Mouse (Mus musculus) hindbrain, embryonic 12.5 days (tissue): ENCODE measurements around the gene Btnl9. TPM values are rescaled to one million over a fixed set of nuclear protein-coding genes. Genes with fewer than 3 reads are reported as not detected.
"Not testable (repeated sequence)": the region's sequence is repeated elsewhere in the genome, so short reads cannot be mapped to it uniquely, and the experiment has no call there.

Source experiments
- ATAC-seq: fragments of 200-750 bp; cut with Nextera tagmentation; 2 replicates; pipeline ENCODE4 v1.8.0; 2017; ENCODE audit warnings: moderate TSS enrichment; ENCODE audit not compliant: low FRiP score
- H3K27ac ChIP-seq: fragments of 300-500 bp; sonication (generic); 2 replicates; pipeline ENCODE4 v1.5.1; 2016; ENCODE audit warnings: mild to moderate bottlenecking
- H3K27me3 ChIP-seq: fragments of 300-500 bp; sonication (generic); 2 replicates; pipeline ENCODE4 v1.6.1; 2016; ENCODE audit warnings: mild to moderate bottlenecking
- H3K36me3 ChIP-seq: fragments of 300-500 bp; sonication (generic); 2 replicates; pipeline ENCODE4 v1.6.1; 2016; ENCODE audit warnings: mild to moderate bottlenecking
- H3K4me1 ChIP-seq: fragments of 300-500 bp; sonication (generic); 2 replicates; pipeline ENCODE4 v1.6.1; 2016
- H3K4me2 ChIP-seq: fragments of 300-500 bp; sonication (generic); replicated peaks from 2 replicates; pipeline ENCODE4 v1.6.1; 2016; ENCODE audit warnings: mild to moderate bottlenecking
- H3K4me3 ChIP-seq: fragments of 300-500 bp; sonication (generic); 2 replicates; pipeline ENCODE4 v1.5.1; 2016; ENCODE audit warnings: mild to moderate bottlenecking
- H3K9ac ChIP-seq: fragments of 300-500 bp; sonication (generic); 2 replicates; pipeline ENCODE4 v1.6.1; 2016; ENCODE audit warnings: mild to moderate bottlenecking, moderate library complexity
- H3K9me3 ChIP-seq: fragments of 300-500 bp; sonication (generic); replicated peaks from 2 replicates; pipeline ENCODE4 v1.6.1; 2016; ENCODE audit warnings: mild to moderate bottlenecking
- WGBS: fragments of 180-500 bp; shearing (Covaris S2); methylation state at CpG from one replicate; pipeline ENCODE4 v1.1.7; 2016; 5-methylcytosine and 5-hydroxymethylcytosine counted together
- polyA plus RNA-seq: library from polyadenylated mRNA; unstranded; fragments of >200 nt; fragmentation: Nextera tagmentation; extraction: Ambion mirVana; gene quantifications from 2 replicates; pipeline ENCODE4 v1.2.1, GENCODE M21; 2016

Btnl9 gene
- polyA plus RNA-seq, 1 experiment from 2014 or later = 0.22 TPM

DNA sequence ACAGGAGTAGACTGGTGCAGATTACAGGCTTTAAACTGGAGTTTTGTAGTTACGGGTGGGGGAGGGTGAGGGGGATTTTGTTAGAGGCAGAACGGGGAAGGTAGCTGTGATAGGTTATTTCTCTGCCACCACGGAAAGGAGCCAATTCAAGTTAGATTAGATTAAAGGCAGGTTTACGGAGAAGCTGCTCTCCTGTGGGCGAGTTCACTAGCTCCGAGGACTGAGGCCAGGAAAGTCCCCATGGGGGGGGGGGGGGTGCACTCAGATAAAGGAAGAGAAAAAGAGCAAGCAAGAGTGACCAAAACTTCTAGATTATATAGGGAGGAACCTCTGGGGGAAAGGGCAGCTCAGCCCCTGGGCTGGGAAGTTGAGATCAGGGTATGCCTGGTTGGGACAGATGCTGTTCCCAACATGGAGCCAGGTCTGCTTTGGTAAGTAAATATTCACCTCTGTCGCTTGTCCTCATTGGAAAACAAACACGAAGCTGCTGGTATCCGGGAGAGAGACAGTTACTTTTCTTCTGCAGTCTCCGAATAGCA lies 15.6 kb upstream of the Btnl9 start:
- Histone ChIP-seq H3K4me3 (peak overlapping the region; percentile 95), H3K9me3 (no peaks in the 10 kb centered on the region), H3K4me1 (peaks cover 13% of the 10 kb centered on the region), H3K9ac (peak overlapping the region; percentile 98), H3K27ac (peak overlapping the region; percentile 99), H3K4me2 (peak overlapping the region; percentile 78), H3K36me3 (peaks cover 3% of the 10 kb centered on the region; the same call in 1 of the 2 replicates), H3K27me3 (no peaks in the 10 kb centered on the region)
- ATAC-seq = peak; percentile 60
- WGBS = 5% methylated on average over 10 of the region's 10 CpGs

DNA sequence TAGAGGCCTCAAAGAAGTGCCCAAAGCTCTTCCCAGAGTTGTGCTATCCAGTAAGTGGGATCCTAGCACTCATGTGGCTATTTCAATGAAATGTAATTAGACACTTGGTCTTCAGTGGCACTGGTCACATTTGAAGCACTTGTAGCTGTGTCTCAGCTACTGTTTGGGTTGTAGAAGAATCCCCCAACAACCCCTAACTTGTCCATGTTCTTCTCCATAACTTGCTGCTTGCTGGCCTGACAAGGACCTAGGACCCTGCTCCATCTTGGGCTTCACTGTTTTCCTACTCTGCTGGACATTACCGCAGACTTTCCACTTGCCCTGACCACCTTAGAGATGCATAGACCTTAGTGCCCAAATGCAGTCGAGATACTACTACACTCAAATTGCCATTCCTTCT lies 15.1 kb upstream of the Btnl9 start:
- Histone ChIP-seq H3K36me3 (peaks cover 3% of the 10 kb centered on the region; the same call in 1 of the 2 replicates), H3K4me2 (peak overlapping the region; percentile 78), H3K27me3 (no peaks in the 10 kb centered on the region), H3K27ac (no peak overlapping the region; the same call in 1 of the 2 replicates), H3K4me3 (peak overlapping the region; percentile 95), H3K9ac (peak overlapping the region; percentile 98; the same call in 1 of the 2 replicates), H3K9me3 (no peaks in the 10 kb centered on the region), H3K4me1 (peaks cover 13% of the 10 kb centered on the region)
- WGBS = 63% methylated on average over 2 of the region's 2 CpGs
- ATAC-seq = no peak

DNA sequence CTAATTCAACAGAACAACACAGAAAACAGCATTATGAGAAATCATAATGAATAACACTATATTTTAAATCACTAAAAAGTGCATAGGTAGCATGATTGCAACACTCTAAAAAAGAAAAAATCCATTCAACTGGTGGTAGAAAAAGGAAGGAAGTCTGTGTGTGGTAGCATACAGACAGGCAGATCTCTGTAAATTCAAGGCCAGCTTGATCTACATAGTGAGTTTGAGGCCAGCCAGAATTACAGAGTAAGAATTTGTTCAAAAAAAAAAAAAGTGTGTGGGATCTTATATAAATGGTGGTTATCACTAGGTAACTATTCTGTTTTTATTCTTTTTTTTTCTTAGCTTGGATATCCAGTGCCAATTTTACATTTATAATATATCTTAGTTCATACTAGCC lies 14.2 kb upstream of the Btnl9 start:
- Histone ChIP-seq H3K4me1 (peaks cover 13% of the 10 kb centered on the region), H3K36me3 (no peaks in the 10 kb centered on the region), H3K9ac (no peak overlapping the region), H3K4me2 (no peak overlapping the region), H3K9me3 (no peaks in the 10 kb centered on the region), H3K27ac (no peak overlapping the region), H3K4me3 (no peak overlapping the region), H3K27me3 (no peaks in the 10 kb centered on the region)
- ATAC-seq = no peak

DNA sequence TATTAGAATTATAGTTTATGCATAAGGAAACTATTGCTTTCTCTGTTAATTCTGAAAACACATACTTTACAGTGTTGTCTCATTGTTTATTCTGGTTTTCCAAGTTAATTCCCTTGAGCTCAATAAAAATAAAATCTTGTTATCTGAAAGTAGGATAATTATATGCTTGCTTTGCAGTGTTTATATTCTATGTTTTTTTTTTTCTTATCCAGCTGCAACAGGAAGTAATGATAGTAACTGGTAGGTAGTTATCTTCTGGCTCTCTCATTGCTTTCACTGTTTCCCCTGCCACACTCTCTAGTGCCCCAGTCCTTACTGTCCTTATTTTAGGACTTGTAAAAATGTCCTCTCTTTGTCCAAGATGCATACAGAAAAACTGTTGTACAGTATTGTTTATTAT lies 13.7 kb upstream of the Btnl9 start:
- Histone ChIP-seq H3K4me3 (no peak overlapping the region), H3K27me3 (no peaks in the 10 kb centered on the region)

DNA sequence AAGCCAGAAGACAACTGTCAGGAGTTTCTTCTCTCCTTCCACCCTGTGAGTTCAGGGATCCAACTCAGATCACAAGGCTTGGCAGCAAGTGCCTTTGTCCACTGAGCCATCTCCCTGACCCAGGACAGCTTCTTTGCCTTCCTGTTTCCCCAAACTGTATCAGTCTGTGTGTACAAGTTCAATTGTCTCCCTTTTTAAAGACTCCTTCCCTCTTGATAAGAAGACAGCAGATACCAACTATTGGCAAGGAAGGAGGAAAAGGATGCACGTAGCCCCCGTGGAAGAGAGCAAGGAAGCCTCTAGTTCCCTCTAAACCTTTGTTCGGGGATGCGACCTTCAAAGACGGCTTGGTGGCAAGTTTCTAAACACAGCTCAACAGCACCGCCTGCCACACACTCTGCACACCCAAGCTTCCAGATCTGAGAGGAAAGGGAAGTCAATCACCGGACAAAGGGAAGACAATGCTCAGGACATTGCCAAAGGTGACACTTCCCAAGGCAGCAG lies 8.9 kb upstream of the Btnl9 start:
- ATAC-seq = no peak
- WGBS = 85% methylated on average over 7 of the region's 7 CpGs
- Histone ChIP-seq H3K4me1 (no peaks in the 10 kb centered on the region), H3K27ac (no peak overlapping the region), H3K4me3 (no peak overlapping the region), H3K9me3 (no peaks in the 10 kb centered on the region), H3K9ac (no peak overlapping the region), H3K4me2 (no peak overlapping the region), H3K27me3 (no peaks in the 10 kb centered on the region), H3K36me3 (no peaks in the 10 kb centered on the region)

More for the DNA sequence above, 13.7 kb upstream of the Btnl9 start:
- no peak overlapping the region for H3K4me2 ChIP-seq
- no peak overlapping the region for H3K27ac ChIP-seq
- no peaks in the 10 kb centered on the region for H3K36me3 ChIP-seq
- no peak for ATAC-seq
- no peak overlapping the region for H3K9ac ChIP-seq
- H3K9me3 ChIP-seq = no peaks in the 10 kb centered on the region
- H3K4me1 ChIP-seq = peaks cover 13% of the 10 kb centered on the region

DNA sequence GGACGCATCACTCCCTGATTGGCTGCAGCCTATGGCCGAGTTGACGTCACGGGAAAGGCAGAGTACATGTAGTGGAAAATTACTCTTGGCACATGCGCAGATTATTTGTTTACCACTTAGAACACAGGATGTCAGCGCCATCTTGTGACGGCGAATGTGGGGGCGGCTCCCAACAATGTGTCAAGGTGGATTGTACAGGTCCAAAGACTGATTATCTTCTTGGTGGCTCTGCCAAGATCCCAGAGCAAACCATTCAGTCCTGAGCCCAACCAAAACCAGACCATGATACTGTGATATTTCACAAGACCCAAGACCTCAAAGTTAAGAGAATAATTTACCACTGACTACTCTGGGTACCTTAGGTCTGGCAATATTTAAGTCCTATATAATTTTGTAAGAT lies 7.8 kb upstream of the Btnl9 start:
- ATAC-seq, H3K9me3 ChIP-seq, H3K36me3 ChIP-seq, H3K4me3 ChIP-seq, H3K9ac ChIP-seq, H3K27me3 ChIP-seq, H3K4me2 ChIP-seq, H3K27ac ChIP-seq, H3K4me1 ChIP-seq: not testable (repeated sequence)
- WGBS = 95% methylated on average over 9 of the region's 9 CpGs

DNA sequence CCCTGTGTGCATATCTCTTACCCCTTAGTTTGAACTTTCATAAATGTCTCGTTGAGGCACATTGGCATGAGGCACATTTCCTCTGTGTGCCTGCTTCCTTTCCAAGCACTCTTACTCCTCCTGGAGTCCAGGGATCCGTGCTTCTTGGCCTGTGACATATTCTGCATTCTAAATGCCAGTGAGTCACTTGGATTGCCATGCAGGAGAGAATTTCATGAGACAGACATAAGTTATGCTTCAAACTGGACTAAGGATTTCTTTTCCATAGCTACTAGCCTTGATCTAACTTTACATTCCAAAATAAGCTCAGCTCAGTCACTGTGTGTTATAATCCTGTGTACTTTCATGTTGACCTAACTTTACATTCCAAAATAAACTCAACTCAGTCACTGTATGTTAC lies 4.1 kb upstream of the Btnl9 start:
- no peaks in the 10 kb centered on the region for H3K27me3 ChIP-seq
- no peak overlapping the region for H3K4me2 ChIP-seq
- no peaks in the 10 kb centered on the region for H3K4me1 ChIP-seq
- H3K9me3 ChIP-seq = no peaks in the 10 kb centered on the region
- H3K27ac ChIP-seq = no peak overlapping the region
- WGBS = 70% methylated on average over 2 of the region's 2 CpGs
- no peaks in the 10 kb centered on the region for H3K36me3 ChIP-seq
- no peak overlapping the region for H3K4me3 ChIP-seq
- H3K9ac ChIP-seq = no peak overlapping the region
- no peak for ATAC-seq

DNA sequence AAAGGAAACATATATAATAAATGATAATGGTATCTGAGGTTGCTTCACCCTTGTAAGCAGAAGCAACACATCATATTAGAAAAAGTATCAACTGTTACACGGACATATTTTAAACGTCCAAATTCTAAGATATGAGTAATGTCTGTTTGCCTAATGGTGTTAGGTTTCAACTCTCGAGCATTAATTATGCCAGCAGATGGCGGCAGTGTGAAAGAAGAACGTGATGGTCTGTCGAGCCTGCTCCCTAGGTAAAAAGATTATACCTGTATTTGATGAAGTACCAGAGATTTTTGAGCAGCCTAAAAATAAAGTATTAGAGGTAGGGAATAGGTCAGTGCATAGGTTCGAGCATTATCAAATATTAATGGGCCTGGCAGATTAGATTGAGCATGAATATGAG lies 2.8 kb upstream of the Btnl9 start:
- H3K9me3 ChIP-seq = no peaks in the 10 kb centered on the region
- H3K9ac ChIP-seq = no peak overlapping the region
- no peaks in the 10 kb centered on the region for H3K36me3 ChIP-seq
- 6% methylated on average over 7 of the region's 7 CpGs for WGBS
- H3K27ac ChIP-seq = no peak overlapping the region
- H3K4me1 ChIP-seq = no peaks in the 10 kb centered on the region
- no peak for ATAC-seq
- no peaks in the 10 kb centered on the region for H3K27me3 ChIP-seq
- no peak overlapping the region for H3K4me2 ChIP-seq
- H3K4me3 ChIP-seq = no peak overlapping the region

DNA sequence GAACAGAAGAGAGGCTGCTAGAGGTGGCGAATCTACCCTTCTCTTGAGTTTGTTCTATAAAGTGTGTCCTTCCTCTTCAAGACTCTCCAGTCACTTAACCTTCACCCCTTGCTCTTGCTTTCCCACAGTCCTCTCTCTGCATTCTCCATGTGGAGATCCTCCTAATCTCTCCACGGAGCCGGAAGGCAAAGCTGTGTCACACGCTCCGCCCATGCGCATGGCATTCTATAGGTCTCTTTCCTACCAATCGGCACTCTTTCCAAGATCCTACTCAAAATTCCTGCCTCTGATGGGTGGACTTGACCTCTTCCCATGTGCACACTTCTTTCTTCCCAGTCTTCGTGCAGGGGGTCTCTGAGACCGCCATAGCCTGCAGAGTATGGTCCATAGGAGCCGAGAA lies 742 bp upstream of the Btnl9 start:
- Histone ChIP-seq H3K4me2 (no peak overlapping the region), H3K4me3 (no peak overlapping the region), H3K4me1 (no peaks in the 10 kb centered on the region), H3K27ac (no peak overlapping the region), H3K27me3 (no peaks in the 10 kb centered on the region), H3K9me3 (no peaks in the 10 kb centered on the region), H3K36me3 (no peaks in the 10 kb centered on the region), H3K9ac (no peak overlapping the region)
- 80% methylated on average over 10 of the region's 10 CpGs for WGBS
- ATAC-seq = no peak

DNA sequence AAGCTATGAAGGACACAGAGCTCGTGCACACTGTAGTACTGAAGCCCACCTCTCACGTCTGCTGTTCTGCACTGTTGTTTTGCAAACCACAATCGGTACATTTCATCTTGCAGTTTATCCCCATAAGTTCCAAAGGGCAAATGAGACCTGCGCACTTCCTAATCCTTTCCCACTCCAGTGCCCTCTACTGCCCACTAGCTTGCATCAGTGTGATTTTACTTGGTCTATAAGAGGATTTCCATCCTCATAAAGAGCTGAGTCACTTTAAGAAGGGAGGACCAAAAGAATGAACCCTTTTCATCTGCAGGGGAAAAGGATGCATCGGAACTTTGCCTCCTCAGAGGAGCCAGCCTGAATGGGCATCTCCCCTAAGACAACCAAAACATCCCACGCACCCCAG lies 507 bp downstream of the Btnl9 start:
- no peak overlapping the region for H3K9ac ChIP-seq
- no peak overlapping the region for H3K4me3 ChIP-seq
- H3K36me3 ChIP-seq = no peaks in the 10 kb centered on the region
- 79% methylated on average over 6 of the region's 6 CpGs for WGBS
- H3K4me2 ChIP-seq = no peak overlapping the region
- H3K27ac ChIP-seq = no peak overlapping the region
- no peak for ATAC-seq
- no peaks in the 10 kb centered on the region for H3K9me3 ChIP-seq
- H3K27me3 ChIP-seq = no peaks in the 10 kb centered on the region
- no peaks in the 10 kb centered on the region for H3K4me1 ChIP-seq

DNA sequence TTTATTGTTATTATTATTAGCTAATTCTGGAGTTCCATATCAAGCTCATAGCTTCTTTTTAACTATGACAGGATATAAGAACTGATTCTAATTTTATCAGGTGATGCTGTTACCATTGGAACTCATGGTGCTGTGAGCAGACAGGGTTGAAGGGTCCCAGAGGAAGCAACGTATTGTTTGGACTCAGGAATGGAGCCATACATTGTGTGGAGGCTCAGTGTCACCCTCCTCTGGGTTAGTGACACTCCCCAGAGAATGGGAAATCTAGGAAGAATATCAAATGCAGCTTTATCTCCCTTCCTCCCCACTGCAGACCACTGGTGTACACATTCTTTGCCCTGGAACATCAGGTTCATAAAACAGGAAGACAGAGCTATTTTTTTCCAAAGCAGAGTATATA lies 3.8 kb downstream of the Btnl9 start:
- Histone ChIP-seq H3K9me3 (no peaks in the 10 kb centered on the region), H3K4me2 (no peak overlapping the region), H3K4me1 (no peaks in the 10 kb centered on the region), H3K4me3 (no peak overlapping the region), H3K9ac (no peak overlapping the region), H3K27ac (no peak overlapping the region), H3K36me3 (no peaks in the 10 kb centered on the region), H3K27me3 (no peaks in the 10 kb centered on the region)
- ATAC-seq = no peak
- WGBS = 83% methylated on average over 1 of the region's 1 CpGs

DNA sequence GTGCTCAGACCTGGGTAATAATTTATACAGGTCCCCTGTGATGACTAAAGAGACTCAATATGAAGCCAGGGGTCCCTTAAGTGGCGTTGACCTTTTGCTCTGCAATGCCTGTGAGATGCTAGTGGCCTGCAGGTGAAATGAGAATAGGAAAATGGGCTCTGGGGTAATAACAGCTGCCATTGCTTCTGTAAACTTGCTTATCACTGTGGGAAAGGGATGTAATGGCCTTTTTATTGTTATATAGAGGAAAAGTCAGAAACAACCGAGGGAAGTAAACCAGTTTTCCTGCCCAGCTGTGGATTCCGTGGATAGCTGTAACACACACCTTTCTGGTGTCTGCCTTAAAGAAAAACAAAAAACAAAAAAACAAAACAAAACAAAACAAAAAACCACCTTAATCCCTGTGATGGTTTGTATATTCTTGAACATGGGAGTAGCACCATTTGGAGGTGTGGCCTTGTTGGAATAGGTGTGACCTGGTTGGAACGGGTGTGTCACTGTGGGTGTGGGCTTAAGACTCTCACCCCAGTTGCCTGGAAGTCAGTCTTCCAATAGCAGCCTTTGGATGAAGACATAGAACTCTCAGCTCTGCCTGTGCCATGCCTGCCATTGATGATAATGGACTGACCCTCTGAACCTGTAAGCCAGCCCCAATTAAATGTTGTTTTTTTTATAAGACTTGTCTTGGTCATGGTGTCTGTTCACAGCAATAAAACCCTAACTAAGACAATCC lies 10.7 kb downstream of the Btnl9 start:
- not testable (repeated sequence) for ATAC-seq, H3K4me3 ChIP-seq, H3K36me3 ChIP-seq, H3K4me1 ChIP-seq, H3K9ac ChIP-seq, H3K27me3 ChIP-seq, H3K9me3 ChIP-seq, H3K27ac ChIP-seq, H3K4me2 ChIP-seq
- WGBS = 83% methylated on average over 4 of the region's 4 CpGs

DNA sequence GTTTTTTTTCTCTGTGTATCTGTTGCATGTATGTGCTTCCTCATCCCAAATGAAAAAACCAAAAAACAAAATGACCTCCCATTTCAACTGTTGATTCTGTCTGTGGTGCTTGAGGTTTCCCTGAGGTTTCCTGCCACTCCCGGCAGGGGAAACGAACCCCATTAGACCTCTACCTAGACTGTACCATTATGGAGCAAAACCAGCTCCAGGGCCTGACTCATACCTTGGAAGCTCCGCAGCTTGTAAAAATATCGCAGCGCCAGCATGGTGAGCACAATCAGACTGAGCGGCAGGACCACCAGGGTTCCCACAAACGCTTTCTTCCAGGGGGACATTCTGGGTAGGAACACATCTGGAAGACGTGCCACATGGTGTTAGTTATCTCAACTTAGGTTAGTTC lies 11.6 kb downstream of the Btnl9 start:
- 96% methylated on average over 8 of the region's 8 CpGs for WGBS
- no peak for ATAC-seq
- H3K9me3 ChIP-seq = no peaks in the 10 kb centered on the region
- no peaks in the 10 kb centered on the region for H3K4me1 ChIP-seq
- H3K27ac ChIP-seq = no peak overlapping the region
- no peak overlapping the region for H3K4me2 ChIP-seq
- H3K27me3 ChIP-seq = peaks cover 1% of the 10 kb centered on the region; the same call in 1 of the 2 replicates
- no peak overlapping the region for H3K9ac ChIP-seq
- H3K36me3 ChIP-seq = no peaks in the 10 kb centered on the region
- no peak overlapping the region for H3K4me3 ChIP-seq
